Mouse (Mus musculus): ENCODE results near the gene Arv1. TPM values are rescaled to one million over a fixed set of nuclear protein-coding genes. Genes with fewer than 3 reads are reported as not detected.

The Arv1 gene
- polyA plus RNA-seq, 1 experiment from 2014 or later = 12.6 TPM

DNA sequence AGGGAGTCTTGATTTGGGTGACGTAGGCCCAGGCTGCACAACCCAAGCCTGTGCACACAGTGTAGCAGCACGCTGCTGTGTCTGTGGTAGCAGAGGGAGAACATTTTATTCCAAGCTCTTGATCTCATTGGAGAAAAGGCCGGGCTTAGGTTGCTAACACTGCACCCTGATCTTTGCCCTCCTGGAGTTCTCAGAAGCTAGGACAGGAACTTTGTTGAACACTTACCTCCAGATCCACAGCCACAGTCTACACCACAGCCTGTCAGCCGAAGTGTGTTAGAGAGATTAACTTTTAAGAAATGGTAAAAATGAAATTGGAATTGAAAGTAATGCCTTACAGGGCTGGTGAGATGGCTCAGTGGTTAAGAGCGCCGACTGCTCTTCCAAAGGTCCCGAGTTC lies 2.4 kb downstream of the Arv1 start:
- Histone ChIP-seq H3K9me3 (replicated peaks) (no peaks in the 10 kb centered on the region), H3K36me3 (peaks cover 28% of the 10 kb centered on the region), H3K27me3 (no peaks in the 10 kb centered on the region), H3K27ac (no peak overlapping the region), H3K9ac (no peak overlapping the region), H3K4me1 (replicated peaks) (peaks cover 21% of the 10 kb centered on the region), H3K4me2 (no peak overlapping the region), H3K4me3 (no peak overlapping the region)
- 96% methylated on average over 7 of the region's 7 CpGs for WGBS
- ATAC-seq (replicated peaks; ENCODE audit: insufficient number of reproducible peaks, insufficient read depth, low FRiP score, low read depth) = no peak

DNA sequence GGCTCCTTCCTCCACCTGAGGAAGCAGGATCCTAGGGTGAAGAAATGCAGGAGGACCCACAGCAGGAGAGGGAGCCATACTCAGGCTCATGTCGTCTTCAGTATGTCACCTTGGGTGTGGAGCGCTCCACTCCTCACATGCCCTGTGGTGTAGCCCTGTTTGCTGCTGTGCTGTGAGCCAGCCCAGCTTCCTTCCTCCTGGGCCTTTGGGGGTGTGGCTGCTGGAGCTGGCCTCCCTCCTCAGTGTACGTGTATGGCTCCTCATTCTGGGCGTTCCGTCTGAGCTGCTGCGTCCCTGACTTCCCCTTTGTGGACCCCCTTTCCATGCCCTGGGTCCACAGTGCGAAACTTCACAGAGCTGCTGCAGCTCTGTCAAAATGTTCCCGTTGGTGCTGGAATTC lies 10.9 kb downstream of the Arv1 start:
- 75% methylated on average over 8 of the region's 8 CpGs for WGBS
- Histone ChIP-seq H3K36me3 (peaks cover 67% of the 10 kb centered on the region), H3K9me3 (replicated peaks) (no peaks in the 10 kb centered on the region), H3K9ac (no peak overlapping the region), H3K27ac (no peak overlapping the region), H3K4me2 (no peak overlapping the region), H3K4me3 (no peak overlapping the region), H3K4me1 (replicated peaks) (no peaks in the 10 kb centered on the region), H3K27me3 (no peaks in the 10 kb centered on the region)
- ATAC-seq (replicated peaks; ENCODE audit: insufficient number of reproducible peaks, insufficient read depth, low FRiP score, low read depth) = no peak

DNA sequence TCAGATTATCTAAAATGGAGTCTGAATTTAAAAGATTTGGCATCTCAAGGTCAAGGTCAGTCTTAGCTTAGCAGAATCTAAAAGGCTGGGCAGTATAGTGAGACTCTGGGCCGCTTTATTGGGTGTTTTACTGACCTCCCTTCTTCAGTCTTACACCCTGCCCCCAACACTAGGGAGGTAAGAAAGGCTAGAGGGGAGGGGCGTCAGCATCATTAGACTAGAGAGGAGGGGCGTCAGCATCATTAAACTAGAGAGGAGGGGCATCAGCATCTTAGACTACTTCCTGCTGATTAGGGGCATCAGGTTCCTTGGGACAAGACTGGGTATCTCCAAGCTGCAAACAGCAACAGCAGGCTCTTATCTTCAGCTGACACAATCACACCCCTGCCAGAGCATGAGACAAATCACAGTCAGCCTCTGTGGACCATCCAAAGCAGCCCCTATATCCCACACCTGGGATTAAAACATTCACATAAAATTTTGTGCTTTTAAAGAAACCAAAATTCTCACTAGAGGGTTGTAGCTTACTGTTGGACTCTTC lies 13.5 kb downstream of the Arv1 start:
- H3K36me3 ChIP-seq = peaks cover 44% of the 10 kb centered on the region

DNA sequence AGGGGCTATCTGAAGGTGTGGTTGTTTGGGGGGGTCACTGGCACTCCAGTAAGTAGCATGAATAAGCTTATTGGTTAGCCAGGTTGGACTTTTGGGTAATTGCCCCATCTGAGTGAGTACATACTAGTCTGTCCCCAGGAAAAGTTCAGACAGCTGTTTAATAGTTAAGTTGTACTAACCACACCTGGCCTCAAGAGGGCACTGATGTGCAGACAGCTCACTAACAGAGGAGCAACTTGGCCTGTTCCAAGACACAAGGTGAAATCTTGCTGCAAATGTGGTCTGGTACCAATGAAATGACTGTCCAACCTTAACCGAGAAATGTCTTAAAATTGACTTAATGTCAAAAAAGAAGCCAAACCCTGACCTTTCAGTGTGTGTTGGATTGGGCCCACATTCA lies 17.3 kb downstream of the Arv1 start:
- no peak for ATAC-seq (replicated peaks; ENCODE audit: insufficient number of reproducible peaks, insufficient read depth, low FRiP score, low read depth)

More for the DNA sequence above, 13.5 kb downstream of the Arv1 start:
- Histone ChIP-seq H3K27ac (no peak overlapping the region), H3K4me3 (no peak overlapping the region), H3K9me3 (replicated peaks) (no peaks in the 10 kb centered on the region), H3K4me1 (replicated peaks) (no peaks in the 10 kb centered on the region), H3K4me2 (no peak overlapping the region), H3K27me3 (no peaks in the 10 kb centered on the region), H3K9ac (no peak overlapping the region)
- no peak for ATAC-seq (replicated peaks; ENCODE audit: insufficient number of reproducible peaks, insufficient read depth, low FRiP score, low read depth)
- whole genome bisulfite sequencing = 67% methylated on average over 3 of the region's 3 CpGs

DNA sequence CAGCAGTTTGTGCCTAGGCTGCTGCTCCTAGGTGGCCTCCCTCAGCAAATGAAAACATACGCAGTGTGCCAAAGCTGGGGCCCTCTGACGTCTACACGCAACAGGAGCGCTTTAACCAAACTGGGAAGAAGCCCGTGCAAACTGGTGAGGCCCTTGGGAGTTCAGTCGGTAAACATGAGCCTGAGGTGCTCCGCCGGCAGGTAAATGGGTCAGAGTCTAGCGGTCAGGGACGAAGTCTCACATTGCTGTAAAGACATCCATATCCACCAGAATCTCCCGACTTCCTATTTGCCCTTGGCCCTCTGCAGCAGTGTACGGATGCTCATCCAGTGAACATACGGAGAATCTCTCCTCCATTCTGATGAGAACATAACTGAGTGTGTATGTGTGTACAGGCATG lies 24.7 kb downstream of the Arv1 start:
- Histone ChIP-seq H3K4me1 (replicated peaks) (peaks cover 12% of the 10 kb centered on the region), H3K4me2 (no peak overlapping the region), H3K9ac (no peak overlapping the region), H3K27ac (no peak overlapping the region), H3K27me3 (peaks cover 25% of the 10 kb centered on the region), H3K36me3 (no peaks in the 10 kb centered on the region), H3K9me3 (replicated peaks) (no peaks in the 10 kb centered on the region), H3K4me3 (no peak overlapping the region)
- no peak for ATAC-seq (replicated peaks; ENCODE audit: insufficient number of reproducible peaks, insufficient read depth, low FRiP score, low read depth)
- 74% methylated on average over 13 of the region's 13 CpGs for WGBS

More for the DNA sequence above, 17.3 kb downstream of the Arv1 start:
- Histone ChIP-seq H3K9ac (no peak overlapping the region), H3K9me3 (replicated peaks) (no peaks in the 10 kb centered on the region), H3K36me3 (peaks cover 6% of the 10 kb centered on the region), H3K27ac (no peak overlapping the region), H3K4me1 (replicated peaks) (no peaks in the 10 kb centered on the region), H3K4me2 (no peak overlapping the region), H3K4me3 (no peak overlapping the region), H3K27me3 (no peaks in the 10 kb centered on the region)
- WGBS = 66% methylated on average over 1 of the region's 1 CpGs

DNA sequence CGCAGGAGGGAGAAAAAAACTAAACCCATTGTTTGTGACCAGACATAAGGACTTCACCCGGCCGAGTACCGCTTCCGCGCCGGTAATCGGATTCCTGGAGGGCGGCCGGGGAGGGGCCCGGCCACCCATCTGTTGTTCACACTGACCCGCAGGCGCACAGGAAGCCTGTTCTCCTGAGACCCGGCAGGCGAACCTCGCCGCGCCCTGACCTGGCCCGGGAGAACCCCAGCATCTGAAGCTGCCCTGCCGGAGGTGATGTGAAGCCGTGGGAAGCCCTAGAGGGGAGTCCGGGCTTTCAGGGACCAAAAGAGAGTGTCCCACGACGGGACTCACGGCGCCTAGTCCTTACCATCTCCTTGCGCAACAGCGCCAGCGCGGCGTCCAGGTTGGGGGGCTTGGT lies 29.3 kb downstream of the Arv1 start:
- H3K36me3 ChIP-seq = no peaks in the 10 kb centered on the region
- H3K4me3 ChIP-seq = peak overlapping the region; percentile 66
- H3K4me1 ChIP-seq (replicated peaks) = peaks cover 16% of the 10 kb centered on the region
- under 1% methylated on average over 31 of the region's 31 CpGs for WGBS
- H3K27ac ChIP-seq = no peak overlapping the region
- peak overlapping the region; percentile 49 for H3K9ac ChIP-seq
- H3K9me3 ChIP-seq (replicated peaks) = no peaks in the 10 kb centered on the region
- H3K4me2 ChIP-seq = peak overlapping the region; percentile 92
- peaks cover 45% of the 10 kb centered on the region for H3K27me3 ChIP-seq
- ATAC-seq (replicated peaks; ENCODE audit: insufficient number of reproducible peaks, insufficient read depth, low FRiP score, low read depth) = no peak

DNA sequence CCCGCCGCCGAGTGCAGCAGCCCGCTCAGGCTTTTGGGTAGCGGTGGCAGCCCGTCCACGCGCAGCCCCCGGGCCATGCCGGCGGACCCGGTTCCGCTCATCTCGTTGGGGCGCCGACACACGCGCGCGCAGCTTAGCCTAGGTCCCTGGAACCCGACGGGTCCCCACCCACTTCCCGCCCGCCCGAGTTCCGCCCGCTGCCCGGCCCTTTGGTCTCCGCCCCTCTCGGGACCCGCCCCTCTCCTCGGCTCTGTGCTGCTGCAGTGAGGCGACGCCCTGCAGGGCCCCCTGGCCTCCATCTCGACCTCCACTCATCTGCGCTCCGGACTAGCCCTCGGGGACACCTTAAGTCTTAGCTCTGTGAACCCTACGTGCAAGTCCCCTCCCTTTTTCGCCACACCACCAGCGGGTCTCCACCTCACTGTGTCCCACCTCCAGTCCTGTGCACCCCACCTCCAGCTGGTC lies 29.8 kb downstream of the Arv1 start, which contains the start of gene Fam89a:
Gene Fam89a, minus strand, starts transcription at position 124 of the 465 bp plus-strand sequence.
- Histone ChIP-seq H3K27ac (no peak within 1 kb of the TSS), H3K9ac (peak within 1 kb of the TSS; percentile 49), H3K36me3 (no peaks in the 10 kb centered on the region), H3K4me1 (replicated peaks) (peaks cover 16% of the 10 kb centered on the region), H3K9me3 (replicated peaks) (no peaks in the 10 kb centered on the region), H3K4me3 (peak within 1 kb of the TSS; percentile 66), H3K4me2 (peak within 1 kb of the TSS; percentile 92), H3K27me3 (peaks cover 45% of the 10 kb centered on the region)
- ATAC-seq (replicated peaks; ENCODE audit: insufficient number of reproducible peaks, insufficient read depth, low FRiP score, low read depth) = peak; percentile 61; the same call in 1 of the 2 replicates
- WGBS = under 1% methylated on average over 41 of the region's 41 CpGs

DNA sequence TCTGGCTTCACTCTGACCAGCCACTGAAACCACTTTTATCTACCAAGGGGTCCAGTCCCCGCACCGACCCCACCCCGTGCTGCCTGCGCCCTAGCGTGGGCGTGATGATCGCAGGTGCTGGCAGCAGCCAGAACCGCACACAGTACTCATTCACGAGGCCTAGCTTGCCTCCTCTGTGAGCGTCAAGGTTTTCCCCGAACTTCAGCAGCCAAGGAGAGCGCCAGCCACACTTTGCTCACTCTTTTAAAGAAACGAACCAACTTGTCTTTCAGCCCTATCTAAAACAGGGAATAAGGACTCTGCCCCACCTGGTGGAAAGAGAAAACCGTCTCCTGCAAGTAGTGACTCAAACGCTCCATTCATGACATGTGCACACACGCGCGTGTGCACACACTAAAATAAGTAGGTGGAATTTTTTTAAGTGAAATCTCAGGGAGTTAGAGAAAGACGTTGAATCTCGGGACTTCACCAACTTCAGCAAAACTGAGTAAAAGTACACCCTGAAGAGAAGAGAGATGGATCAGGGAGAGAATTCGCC lies 30.5 kb downstream of the Arv1 start:
- peak overlapping the region; percentile 66; the same call in 1 of the 2 replicates for H3K4me3 ChIP-seq
- H3K4me1 ChIP-seq (replicated peaks) = peaks cover 16% of the 10 kb centered on the region
- peaks cover 45% of the 10 kb centered on the region for H3K27me3 ChIP-seq
- peak overlapping the region; percentile 92 for H3K4me2 ChIP-seq
- no peak for ATAC-seq (replicated peaks; ENCODE audit: insufficient number of reproducible peaks, insufficient read depth, low FRiP score, low read depth)
- no peak overlapping the region for H3K9ac ChIP-seq
- no peak overlapping the region for H3K27ac ChIP-seq
- H3K36me3 ChIP-seq = no peaks in the 10 kb centered on the region
- WGBS = 45% methylated on average over 21 of the region's 21 CpGs
- no peaks in the 10 kb centered on the region for H3K9me3 ChIP-seq (replicated peaks)

DNA sequence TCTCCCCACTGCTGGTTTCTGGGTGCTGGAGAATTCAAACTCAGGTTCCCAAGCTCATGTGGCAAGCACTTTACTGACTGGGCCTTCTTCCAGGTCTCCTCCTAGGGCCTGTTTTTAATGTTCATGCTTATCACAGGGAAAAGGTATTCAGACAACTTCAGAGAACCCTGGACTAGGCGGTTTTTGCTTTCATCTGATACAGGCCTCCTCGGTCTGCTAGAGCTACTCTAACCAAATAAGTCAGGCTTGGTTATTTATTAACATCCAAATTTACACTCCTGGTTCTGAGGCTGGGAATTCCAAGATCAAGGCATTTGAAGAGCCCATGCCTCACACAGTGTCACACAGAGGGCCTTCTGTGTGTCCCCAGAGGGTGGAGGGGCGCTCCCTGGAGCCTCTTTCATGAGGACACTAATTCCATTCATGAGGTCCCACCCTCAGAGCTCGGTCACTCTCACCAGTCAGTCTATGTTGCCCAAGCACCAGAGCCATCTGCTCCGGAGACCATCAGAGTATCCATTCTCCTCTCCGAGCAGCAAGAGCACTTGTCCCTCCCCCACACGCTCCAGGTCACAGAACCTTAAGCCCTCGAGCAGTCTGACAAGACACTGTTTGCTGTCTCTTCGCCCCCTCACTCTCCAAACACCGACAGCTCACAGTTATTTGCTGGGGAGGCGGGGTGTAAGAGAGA lies 32.3 kb downstream of the Arv1 start:
- peaks cover 16% of the 10 kb centered on the region for H3K4me1 ChIP-seq (replicated peaks)
- peaks cover 44% of the 10 kb centered on the region for H3K27me3 ChIP-seq
- H3K9ac ChIP-seq = no peak overlapping the region
- H3K27ac ChIP-seq = no peak overlapping the region; the same call in 1 of the 2 replicates
- ATAC-seq (replicated peaks; ENCODE audit: insufficient number of reproducible peaks, insufficient read depth, low FRiP score, low read depth) = no peak
- WGBS = 27% methylated on average over 11 of the region's 11 CpGs
- H3K36me3 ChIP-seq = no peaks in the 10 kb centered on the region
- H3K9me3 ChIP-seq (replicated peaks) = no peaks in the 10 kb centered on the region
- H3K4me3 ChIP-seq = no peak overlapping the region
- H3K4me2 ChIP-seq = no peak overlapping the region

DNA sequence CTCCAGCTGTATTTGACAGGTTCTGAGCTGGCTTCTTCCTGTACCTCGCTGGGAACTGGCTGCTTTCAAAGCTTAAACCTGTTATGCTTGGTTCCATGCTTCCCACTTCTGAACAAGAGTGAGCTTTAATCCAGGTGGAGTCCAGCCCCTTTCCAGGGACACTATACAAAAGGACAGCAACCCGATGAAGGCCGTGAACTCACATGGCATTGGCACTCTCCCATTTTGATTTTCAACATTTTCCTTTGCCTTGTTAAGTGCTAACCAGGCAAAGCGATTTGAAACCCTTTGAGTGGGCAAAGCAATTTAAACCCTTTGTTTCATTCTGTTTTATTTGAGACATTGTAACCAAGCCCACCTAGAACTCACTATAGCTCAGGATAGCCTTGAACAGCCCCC lies 32.9 kb downstream of the Arv1 start:
- Histone ChIP-seq H3K27me3 (peaks cover 39% of the 10 kb centered on the region), H3K4me2 (no peak overlapping the region), H3K4me3 (no peak overlapping the region), H3K4me1 (replicated peaks) (peaks cover 16% of the 10 kb centered on the region), H3K9ac (no peak overlapping the region), H3K27ac (no peak overlapping the region; the same call in 1 of the 2 replicates), H3K36me3 (no peaks in the 10 kb centered on the region), H3K9me3 (replicated peaks) (no peaks in the 10 kb centered on the region)
- no peak for ATAC-seq (replicated peaks; ENCODE audit: insufficient number of reproducible peaks, insufficient read depth, low FRiP score, low read depth)
- 45% methylated on average over 4 of the region's 4 CpGs for WGBS

DNA sequence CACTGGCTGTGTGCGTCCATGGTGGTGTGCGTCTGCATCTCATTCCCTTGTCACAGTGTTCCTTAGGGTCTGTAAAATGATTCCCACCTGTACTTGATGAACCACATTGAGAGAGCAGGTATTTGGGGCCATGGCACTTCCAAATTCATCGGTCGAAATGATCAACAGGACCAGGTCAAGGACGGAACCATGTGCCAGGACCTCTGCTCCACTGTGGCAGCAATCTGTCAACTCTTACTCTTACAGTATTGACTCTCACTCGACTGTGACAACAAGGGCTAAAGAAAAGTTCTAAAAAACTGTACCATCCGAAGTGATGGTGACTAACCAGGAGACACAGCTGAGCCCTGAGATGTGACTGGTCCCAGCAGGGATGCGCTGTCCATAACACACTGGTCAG lies 33.5 kb downstream of the Arv1 start:
- no peaks in the 10 kb centered on the region for H3K9me3 ChIP-seq (replicated peaks)
- H3K4me3 ChIP-seq = no peak overlapping the region
- H3K4me2 ChIP-seq = no peak overlapping the region
- H3K27ac ChIP-seq = no peak overlapping the region
- H3K36me3 ChIP-seq = no peaks in the 10 kb centered on the region
- H3K9ac ChIP-seq = no peak overlapping the region
- 82% methylated on average over 8 of the region's 8 CpGs for WGBS
- no peak for ATAC-seq (replicated peaks; ENCODE audit: insufficient number of reproducible peaks, insufficient read depth, low FRiP score, low read depth)
- peaks cover 16% of the 10 kb centered on the region for H3K4me1 ChIP-seq (replicated peaks)
- peaks cover 33% of the 10 kb centered on the region for H3K27me3 ChIP-seq

Data from heart, embryonic 15.5 days (tissue).